Mouse (Mus musculus) testis, adult 2 months (tissue): ENCODE measurements around the gene Zc2hc1b. TPM values are rescaled to one million over a fixed set of nuclear protein-coding genes. Genes with fewer than 3 reads are reported as not detected.

ENCODE experiments used
- H3K27ac ChIP-seq: fragments of 200-500 bp; 2 replicates; pipeline ENCODE4 v1.5.1; 2012; ENCODE audit warnings: low read depth, low read length; ENCODE audit not compliant: control insufficient read depth, insufficient read depth
- H3K27me3 ChIP-seq: fragments of 200-500 bp; 2 replicates; pipeline ENCODE4 v1.6.1; 2012; ENCODE audit warnings: mild to moderate bottlenecking, low read length, moderate library complexity; ENCODE audit not compliant: control insufficient read depth, insufficient read depth
- H3K36me3 ChIP-seq: fragments of 200-500 bp; 2 replicates; pipeline ENCODE4 v1.6.1; 2012; ENCODE audit warnings: mild to moderate bottlenecking, low read length; ENCODE audit not compliant: control insufficient read depth, insufficient read depth
- H3K4me1 ChIP-seq: fragments of 200-500 bp; 2 replicates; pipeline ENCODE4 v1.6.1; 2012; ENCODE audit warnings: low read length; ENCODE audit not compliant: control insufficient read depth, insufficient read depth
- H3K4me3 ChIP-seq: fragments of 200-500 bp; 2 replicates; pipeline ENCODE4 v1.5.1; 2012; ENCODE audit warnings: low read depth, mild to moderate bottlenecking, low read length, moderate library complexity, mixed read lengths; ENCODE audit not compliant: control insufficient read depth
- CTCF ChIP-seq: fragments of 200-500 bp; IDR thresholded peaks from 2 replicates; pipeline ENCODE4 v1.5.1; 2012; ENCODE audit warnings: low read depth, mild to moderate bottlenecking, inconsistent platforms, low read length, moderate library complexity; ENCODE audit not compliant: control insufficient read depth, insufficient read depth, insufficient replicate concordance
- POLR2A ChIP-seq: fragments of 200-500 bp; IDR thresholded peaks from 2 replicates; pipeline ENCODE4 v1.6.1; 2012; ENCODE audit warnings: low read depth, mild to moderate bottlenecking, inconsistent platforms, low read length, moderate library complexity; ENCODE audit not compliant: control insufficient read depth
- polyA plus RNA-seq: library from polyadenylated mRNA; depleted of rRNA; stranded (reverse); fragments of >200 nt; gene quantifications from 2 replicates; pipeline ENCODE4 v1.2.3, GENCODE M21; 2012

The Zc2hc1b gene
- polyA plus RNA-seq, 1 experiment: 4.8 TPM

- no peaks in the 10 kb centered on the region for H3K27me3 ChIP-seq
- peak within 1 kb of the TSS; percentile 96 for H3K4me3 ChIP-seq
- H3K4me1 ChIP-seq: peaks cover 11% of the 10 kb centered on the region
- peak within 1 kb of the TSS; percentile 94 for H3K27ac ChIP-seq
- no peaks in the 10 kb centered on the region; the same call in 1 of the 2 replicates for H3K36me3 ChIP-seq
- TF ChIP-seq CTCF (no peak), POLR2A (peak; percentile 75)
These were observed 15.0 kb upstream of the Zc2hc1b start, which contains the start of gene Ltv1 for GRCm38 (mm10) chr10:13192731-13193351. TSS of gene Ltv1 (minus strand) at chr10:13193168.

DNA sequence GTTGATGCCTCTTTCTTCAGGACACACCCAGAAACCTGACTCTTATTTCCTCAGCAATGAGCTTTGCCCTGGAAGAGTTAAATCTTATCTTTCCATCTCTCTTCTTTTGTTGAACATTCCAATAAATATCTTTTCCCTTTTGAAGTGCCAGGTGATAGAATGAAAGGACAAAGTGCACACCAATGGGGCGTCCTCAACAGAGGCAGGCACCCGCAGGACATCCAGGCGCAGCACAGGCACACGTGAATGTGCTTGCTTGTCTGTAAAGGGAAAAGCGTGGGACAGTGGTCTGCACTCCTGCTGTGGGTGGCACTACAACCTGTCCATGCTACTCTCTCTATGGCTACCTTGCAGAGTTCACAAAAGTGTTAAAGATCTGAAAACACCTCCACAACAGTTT, 12.1 kb upstream of the Zc2hc1b start:
- Histone ChIP-seq H3K27me3 (no peaks in the 10 kb centered on the region), H3K4me1 (peaks cover 9% of the 10 kb centered on the region), H3K4me3 (no peak overlapping the region), H3K27ac (no peak overlapping the region), H3K36me3 (no peaks in the 10 kb centered on the region; the same call in none of the 2 replicates)
- TF ChIP-seq POLR2A (no peak), CTCF (no peak)

DNA sequence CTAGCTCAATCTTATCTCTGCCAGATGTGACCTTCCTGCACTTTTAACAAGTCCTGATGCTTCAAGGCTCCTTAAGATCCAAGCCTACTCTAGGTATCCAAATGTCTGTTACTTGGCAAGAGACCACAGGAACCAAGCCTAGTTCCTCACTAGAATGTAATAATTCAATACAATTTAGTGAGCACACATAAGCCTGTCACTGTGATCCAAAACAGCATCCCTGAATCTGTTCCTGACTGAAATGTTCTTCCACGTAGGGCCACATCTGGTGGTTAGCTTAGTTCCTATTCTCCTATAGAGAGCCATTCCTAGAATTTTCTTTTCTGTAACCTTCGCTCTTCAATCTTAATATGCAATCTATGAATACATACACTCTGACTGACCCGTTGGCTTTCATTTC, 8.9 kb upstream of the Zc2hc1b start:
- Histone ChIP-seq H3K4me3 (no peak overlapping the region), H3K4me1 (no peaks in the 10 kb centered on the region), H3K27me3 (no peaks in the 10 kb centered on the region), H3K27ac (no peak overlapping the region), H3K36me3 (peaks cover 5% of the 10 kb centered on the region)
- TF ChIP-seq CTCF (no peak), POLR2A (no peak)

- TF ChIP-seq POLR2A: no peak
- TF ChIP-seq CTCF: no peak
- Histone ChIP-seq H3K4me1 (no peaks in the 10 kb centered on the region), H3K36me3 (peaks cover 6% of the 10 kb centered on the region), H3K4me3 (no peak overlapping the region), H3K27me3 (no peaks in the 10 kb centered on the region), H3K27ac (no peak overlapping the region)
These were observed 6.4 kb upstream of the Zc2hc1b start for GRCm38 (mm10) chr10:13184170-13184766.

DNA sequence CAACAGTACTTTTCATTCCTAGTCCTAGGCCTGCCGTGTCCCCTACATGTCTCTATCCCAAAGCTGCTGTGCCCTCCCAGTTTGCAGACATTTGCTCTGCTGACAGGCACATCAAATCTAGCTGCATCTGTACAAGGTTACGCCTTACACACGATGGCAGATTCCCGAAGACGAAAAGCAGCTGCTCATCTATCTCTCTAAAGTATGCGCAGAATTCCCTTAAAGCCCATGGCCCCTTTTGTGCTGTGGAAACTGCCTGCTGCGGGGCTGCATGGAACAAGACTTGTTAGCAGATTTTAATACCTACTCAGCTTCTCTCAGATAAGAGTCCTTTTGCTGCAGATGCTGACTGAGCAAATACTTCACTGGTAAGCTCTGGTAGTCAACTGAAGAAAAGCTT, 2.4 kb upstream of the Zc2hc1b start:
- Histone ChIP-seq H3K27ac (no peak overlapping the region), H3K27me3 (no peaks in the 10 kb centered on the region), H3K4me1 (no peaks in the 10 kb centered on the region), H3K36me3 (peaks cover 8% of the 10 kb centered on the region), H3K4me3 (no peak overlapping the region)
- TF ChIP-seq POLR2A: no peak
- TF ChIP-seq CTCF: no peak

DNA sequence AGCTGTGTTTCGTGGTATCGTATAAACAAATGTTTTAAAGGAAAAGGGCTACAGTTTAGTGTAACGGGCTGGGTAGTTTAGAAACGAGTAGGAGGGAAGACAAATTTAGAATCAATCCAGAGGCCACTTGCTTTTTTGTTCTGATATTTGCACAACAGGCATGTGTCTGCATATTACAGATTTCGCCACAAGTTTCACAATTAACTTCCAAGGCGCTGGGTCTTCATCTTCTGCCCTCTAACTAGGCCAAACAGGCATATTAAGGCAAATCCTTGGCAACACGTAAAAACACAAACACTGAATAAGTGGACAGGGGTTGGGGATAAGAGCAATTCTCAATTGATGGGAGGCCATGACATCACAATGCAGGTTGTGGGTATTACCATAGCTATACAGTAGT, 2.0 kb downstream of the Zc2hc1b start:
- Histone ChIP-seq H3K36me3 (peaks cover 3% of the 10 kb centered on the region; the same call in 1 of the 2 replicates), H3K27ac (no peak overlapping the region), H3K4me1 (no peaks in the 10 kb centered on the region), H3K27me3 (no peaks in the 10 kb centered on the region), H3K4me3 (no peak overlapping the region)
- TF ChIP-seq CTCF (no peak), POLR2A (no peak)

DNA sequence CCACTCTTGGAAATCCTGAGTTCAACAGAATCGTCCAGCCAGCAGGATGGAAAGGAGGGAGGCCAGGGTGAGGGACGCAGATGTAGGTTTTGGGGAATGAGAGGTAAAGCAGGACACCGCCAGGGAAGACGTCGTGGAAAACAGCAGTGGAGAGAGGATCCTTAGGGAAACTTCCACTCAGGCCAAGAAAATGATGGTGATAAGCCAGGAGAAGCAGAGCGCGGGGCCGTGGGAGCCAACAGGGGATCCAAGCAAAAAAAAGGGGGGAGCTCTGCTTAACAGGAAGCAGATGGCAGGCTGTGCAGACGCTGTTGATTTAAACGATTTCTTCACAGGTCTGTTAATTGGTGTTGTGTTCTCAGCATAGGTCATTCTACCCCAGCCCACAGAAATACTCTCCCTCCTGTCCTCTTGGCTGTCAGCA, 5.0 kb downstream of the Zc2hc1b start:
- no peaks in the 10 kb centered on the region for H3K4me1 ChIP-seq
- no peak overlapping the region for H3K4me3 ChIP-seq
- H3K36me3 ChIP-seq: no peaks in the 10 kb centered on the region
- no peak for TF ChIP-seq CTCF
- no peak for TF ChIP-seq POLR2A
- H3K27me3 ChIP-seq: no peaks in the 10 kb centered on the region
- H3K27ac ChIP-seq: no peak overlapping the region
